Mouse (Mus musculus) thymus, adult 2 months (tissue): Measurements from ENCODE around the gene Klhl35.

ENCODE experiments used
- CTCF ChIP-seq: fragments of 200-500 bp; IDR thresholded peaks from 2 replicates; pipeline ENCODE4 v1.5.1; 2012; ENCODE audit warnings: mild to moderate bottlenecking, control low read depth, low read length, moderate library complexity, borderline replicate concordance; ENCODE audit not compliant: control insufficient read depth, poor library complexity, insufficient read depth; ENCODE audit errors: extremely low read depth
- POLR2A ChIP-seq: fragments of 200-500 bp; IDR thresholded peaks from 2 replicates; pipeline ENCODE4 v1.6.1; 2012; ENCODE audit warnings: mild to moderate bottlenecking, low read length, control low read depth, moderate library complexity; ENCODE audit not compliant: control insufficient read depth, poor library complexity, insufficient read depth; ENCODE audit errors: extremely low read depth

DNA sequence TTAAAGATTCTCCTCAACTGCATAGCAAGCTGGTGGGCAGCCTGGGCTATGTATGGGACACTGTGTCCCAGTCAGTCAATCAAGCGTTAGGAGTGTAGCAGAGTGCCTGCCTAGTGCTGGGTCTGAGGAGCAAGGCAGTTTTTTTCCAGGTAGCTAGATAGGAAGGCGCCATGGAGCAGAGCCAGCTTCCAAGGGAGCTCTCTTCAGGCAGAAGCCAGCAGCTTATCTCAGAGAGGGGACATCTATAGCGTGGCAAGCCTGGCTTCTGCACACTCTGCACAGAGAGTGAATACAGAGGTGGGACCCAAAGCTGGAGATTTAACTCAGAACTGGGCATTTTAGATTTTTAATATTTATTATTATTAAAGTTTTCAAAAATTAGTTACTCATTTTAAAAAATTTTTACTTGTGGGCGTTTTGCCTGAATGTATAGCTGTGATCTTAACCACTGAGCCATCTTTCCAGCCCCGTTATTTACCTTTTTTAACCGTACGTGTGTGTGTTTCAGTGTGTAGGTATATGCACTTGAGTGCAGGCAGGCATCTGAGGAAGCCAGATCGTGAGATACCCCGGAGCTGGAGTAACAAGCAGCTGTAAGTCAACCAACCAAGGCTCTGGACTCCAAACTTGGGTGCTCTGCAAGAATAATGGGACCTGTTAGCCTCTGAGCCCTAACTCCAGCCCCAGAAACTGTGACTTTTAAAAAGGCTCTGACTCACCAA lies 50.4 kb downstream of the Klhl35 start:
- no peak for TF ChIP-seq CTCF
- no peak for TF ChIP-seq POLR2A
